Mouse (Mus musculus) lung, postnatal 0 days (tissue): Measurements from ENCODE around the gene Rab34. TPM values are rescaled to one million over a fixed set of nuclear protein-coding genes. Genes with fewer than 3 reads are reported as not detected.
A peak's percentile ranks its signal among the peaks of the same experiment; 100 is the strongest.

Source experiments
- ATAC-seq: fragments of 200-750 bp; cut with Nextera tagmentation; 2 replicates; pipeline ENCODE4 v1.8.0; 2017; ENCODE audit warnings: moderate library complexity
- DNase-seq: peaks from one replicate; pipeline ENCODE4 v3.0.0-alpha.2; 2016; ENCODE audit warnings: low spot score
- H3K27ac ChIP-seq: fragments of 300-500 bp; sonication (generic); 2 replicates; pipeline ENCODE4 v1.5.1; 2014; ENCODE audit warnings: antibody characterized with exemption, mild to moderate bottlenecking, low read length, mixed read lengths
- H3K27me3 ChIP-seq: fragments of 300-500 bp; sonication (generic); replicated peaks from 2 replicates; pipeline ENCODE4 v1.6.1; 2014; ENCODE audit warnings: low read length, mixed read lengths; ENCODE audit not compliant: insufficient read depth
- H3K36me3 ChIP-seq: fragments of 300-500 bp; sonication (generic); 2 replicates; pipeline ENCODE4 v1.6.1; 2014; ENCODE audit warnings: low read length, mixed read lengths; ENCODE audit not compliant: insufficient read depth
- H3K4me1 ChIP-seq: fragments of 300-500 bp; sonication (generic); 2 replicates; pipeline ENCODE4 v1.6.1; 2014; ENCODE audit warnings: antibody characterized with exemption, low read depth, low read length, mixed read lengths; ENCODE audit not compliant: insufficient read depth
- H3K4me2 ChIP-seq: fragments of 300-500 bp; sonication (generic); replicated peaks from 2 replicates; pipeline ENCODE4 v1.6.1; 2014; ENCODE audit warnings: low read depth, mild to moderate bottlenecking, low read length, moderate library complexity, mixed read lengths
- H3K4me3 ChIP-seq: fragments of 300-500 bp; sonication (generic); 2 replicates; pipeline ENCODE4 v1.5.1; 2014; ENCODE audit warnings: low read depth, low read length
- H3K9ac ChIP-seq: fragments of 300-500 bp; sonication (generic); replicated peaks from 2 replicates; pipeline ENCODE4 v1.6.1; 2014; ENCODE audit warnings: low read depth, mild to moderate bottlenecking
- H3K9me3 ChIP-seq: fragments of 300-500 bp; sonication (generic); 2 replicates; pipeline ENCODE4 v1.6.1; 2016; ENCODE audit warnings: low read length, mixed read lengths
- CTCF ChIP-seq: IDR thresholded peaks from 2 replicates; pipeline ENCODE4 v1.5.1; 2016; ENCODE audit warnings: antibody characterized with exemption, mild to moderate bottlenecking
- EP300 ChIP-seq: IDR thresholded peaks from 2 replicates; pipeline ENCODE4 v1.6.1; 2016; ENCODE audit warnings: antibody characterized with exemption, mild to moderate bottlenecking, control low read depth
- WGBS: fragments of 180-500 bp; shearing (Covaris S2); extraction: QIAGEN DNeasy Blood & Tissue Kit; methylation state at CpG from one replicate; pipeline ENCODE4 v1.1.7; 2014; 5-methylcytosine and 5-hydroxymethylcytosine counted together
- polyA plus RNA-seq: library from polyadenylated mRNA; unstranded; fragments of >200 nt; fragmentation: Nextera tagmentation; extraction: Ambion mirVana; gene quantifications from 2 replicates; pipeline ENCODE4 v1.2.1, GENCODE M21; 2015

Gene Rab34
- polyA plus RNA-seq, 1 experiment from 2014 or later = 103 TPM

GRCm38 (mm10) chr11:78177903-78178858 lies 10.0 kb upstream of the Rab34 start:
- Histone ChIP-seq H3K9ac (peak overlapping the region; percentile 59), H3K27me3 (no peaks in the 10 kb centered on the region), H3K27ac (peak overlapping the region; percentile 94), H3K36me3 (peaks cover 11% of the 10 kb centered on the region; the same call in 1 of the 2 replicates), H3K4me1 (peaks cover 13% of the 10 kb centered on the region; the same call in 1 of the 2 replicates), H3K4me2 (peak overlapping the region; percentile 89), H3K4me3 (peak overlapping the region; percentile 52), H3K9me3 (no peaks in the 10 kb centered on the region)
- peak; percentile 96 for DNase-seq
- ATAC-seq = peak; percentile 86
- peak; percentile 99 for TF ChIP-seq CTCF
- 0 out of 2 replicates have a peak, but pooled peaks have one; percentile 16 for TF ChIP-seq EP300
- under 1% methylated on average over 62 of the region's 84 CpGs for WGBS

- no peaks in the 10 kb centered on the region for H3K27me3 ChIP-seq
- H3K4me3 ChIP-seq = peak overlapping the region; percentile 52
- peaks cover 13% of the 10 kb centered on the region; the same call in 1 of the 2 replicates for H3K4me1 ChIP-seq
- peak overlapping the region; percentile 94 for H3K27ac ChIP-seq
- ATAC-seq (no peak), DNase-seq (peak; percentile 81)
- WGBS = 2% methylated on average over 29 of the region's 29 CpGs
- H3K9ac ChIP-seq = peak overlapping the region; percentile 59
- H3K9me3 ChIP-seq = no peaks in the 10 kb centered on the region
- H3K4me2 ChIP-seq = peak overlapping the region; percentile 89
- TF ChIP-seq EP300 (no peak), CTCF (no peak; the same call in 1 of the 2 replicates)
- H3K36me3 ChIP-seq = peaks cover 11% of the 10 kb centered on the region; the same call in 1 of the 2 replicates
Observed at GRCm38 (mm10) chr11:78178859-78179437, 9.3 kb upstream of the Rab34 start.

GRCm38 (mm10) chr11:78179438-78179999 lies 8.7 kb upstream of the Rab34 start:
- H3K4me1 ChIP-seq = peaks cover 13% of the 10 kb centered on the region; the same call in 1 of the 2 replicates
- ATAC-seq = no peak
- H3K9ac ChIP-seq = no peak overlapping the region

GRCm38 (mm10) chr11:78180081-78180761 lies 8.0 kb upstream of the Rab34 start:
- no peaks in the 10 kb centered on the region for H3K27me3 ChIP-seq
- H3K4me3 ChIP-seq = no peak overlapping the region
- no peak for TF ChIP-seq EP300
- no peak for TF ChIP-seq CTCF
- DNase-seq (no peak), ATAC-seq (no peak)
- no peak overlapping the region for H3K27ac ChIP-seq
- H3K36me3 ChIP-seq = peaks cover 11% of the 10 kb centered on the region; the same call in 1 of the 2 replicates
- peaks cover 13% of the 10 kb centered on the region; the same call in 1 of the 2 replicates for H3K4me1 ChIP-seq
- WGBS = 58% methylated on average over 6 of the region's 6 CpGs
- no peak overlapping the region for H3K4me2 ChIP-seq
- H3K9ac ChIP-seq = no peak overlapping the region
- H3K9me3 ChIP-seq = no peaks in the 10 kb centered on the region

More at GRCm38 (mm10) chr11:78179438-78179999, 8.7 kb upstream of the Rab34 start:
- H3K9me3 ChIP-seq = no peaks in the 10 kb centered on the region
- 24% methylated on average over 8 of the region's 8 CpGs for WGBS
- H3K27me3 ChIP-seq = no peaks in the 10 kb centered on the region
- H3K27ac ChIP-seq = peak overlapping the region; percentile 94; the same call in 1 of the 2 replicates
- no peak for TF ChIP-seq EP300
- TF ChIP-seq CTCF = no peak
- peaks cover 11% of the 10 kb centered on the region; the same call in 1 of the 2 replicates for H3K36me3 ChIP-seq
- peak overlapping the region; percentile 89 for H3K4me2 ChIP-seq
- peak overlapping the region; percentile 52 for H3K4me3 ChIP-seq
- no peak for DNase-seq

GRCm38 (mm10) chr11:78181830-78182357 lies 6.3 kb upstream of the Rab34 start:
- Histone ChIP-seq H3K9ac (no peak overlapping the region), H3K4me1 (peaks cover 13% of the 10 kb centered on the region; the same call in 1 of the 2 replicates), H3K27me3 (no peaks in the 10 kb centered on the region), H3K4me3 (no peak overlapping the region), H3K9me3 (no peaks in the 10 kb centered on the region), H3K27ac (no peak overlapping the region), H3K36me3 (peaks cover 11% of the 10 kb centered on the region; the same call in 1 of the 2 replicates), H3K4me2 (peak overlapping the region; percentile 67; the same call in 1 of the 2 replicates)
- ATAC-seq (no peak), DNase-seq (no peak)
- WGBS = 35% methylated on average over 2 of the region's 2 CpGs
- TF ChIP-seq CTCF (no peak), EP300 (no peak)
